Mouse (Mus musculus) ES-E14 (cell line): Measurements from ENCODE around the gene Phxr2. TPM values are rescaled to one million over a fixed set of nuclear protein-coding genes. Genes with fewer than 3 reads are reported as not detected.
A peak's percentile ranks its signal among the peaks of the same experiment; 100 is the strongest.

ENCODE experiments used
- DNase-seq: peaks from one replicate; pipeline ENCODE4 v3.0.0-alpha.2; 2013; ENCODE audit warnings: low read depth, low spot score
- H3K27ac ChIP-seq: 2 replicates; pipeline ENCODE4 v1.5.1; 2012; ENCODE audit warnings: low read depth, mild to moderate bottlenecking, low read length, moderate library complexity, mixed read lengths; ENCODE audit not compliant: poor library complexity, insufficient read depth, severe bottlenecking
- H3K36me3 ChIP-seq: 2 replicates; pipeline ENCODE4 v1.6.1; 2012; ENCODE audit warnings: mild to moderate bottlenecking, low read length, moderate library complexity, mixed read lengths; ENCODE audit not compliant: control insufficient read depth, poor library complexity, insufficient read depth, severe bottlenecking
- H3K4me1 ChIP-seq, 2 experiments: fragments of 150-350 bp in 1 of 2; sonication (generic) in 1 of 2; 2 replicates each; pipeline ENCODE4 v1.6.1; 2012; ENCODE audit warnings: low read length in 2 of 2, mild to moderate bottlenecking in 1 of 2, mixed read lengths in 1 of 2; ENCODE audit not compliant: control insufficient read depth in 2 of 2, insufficient read depth in 2 of 2, poor library complexity in 1 of 2
- H3K4me3 ChIP-seq, 2 experiments: fragments of 150-350 bp in 1 of 2; sonication (generic) in 1 of 2; 2 replicates each; pipeline ENCODE4 v1.5.1; 2012; ENCODE audit warnings: low read length in 2 of 2, low read depth in 1 of 2, mild to moderate bottlenecking in 1 of 2, mixed read lengths in 1 of 2; ENCODE audit not compliant: insufficient read depth in 1 of 2, poor library complexity in 1 of 2, severe bottlenecking in 1 of 2
- H3K9ac ChIP-seq: 2 replicates; pipeline ENCODE4 v1.6.1; 2012; ENCODE audit warnings: low read depth, mild to moderate bottlenecking, low read length, mixed read lengths; ENCODE audit not compliant: poor library complexity, insufficient read depth, severe bottlenecking
- H3K9me3 ChIP-seq: fragments of 150-350 bp; sonication (generic); 2 replicates; pipeline ENCODE4 v1.6.1; 2012; ENCODE audit warnings: low read depth, mild to moderate bottlenecking, low read length; ENCODE audit not compliant: control insufficient read depth, insufficient read depth
- CHD2 ChIP-seq: IDR thresholded peaks from 2 replicates; pipeline ENCODE4 v1.6.1; 2014; ENCODE audit warnings: mild to moderate bottlenecking, low read depth, low read length, inconsistent platforms
- HCFC1 ChIP-seq: IDR thresholded peaks from 2 replicates; pipeline ENCODE4 v1.6.1; 2012; ENCODE audit warnings: low read length, inconsistent platforms, borderline replicate concordance; ENCODE audit not compliant: insufficient read depth
- MAFK ChIP-seq: IDR thresholded peaks from 2 replicates; pipeline ENCODE4 v1.6.1; 2014; ENCODE audit warnings: mild to moderate bottlenecking, low read depth, low read length, inconsistent platforms; ENCODE audit not compliant: insufficient read depth
- ZC3H11A ChIP-seq: IDR thresholded peaks from 2 replicates; pipeline ENCODE4 v1.6.1; 2012; ENCODE audit warnings: low read depth, mild to moderate bottlenecking, inconsistent platforms, low read length, borderline replicate concordance
- ZNF384 ChIP-seq: IDR thresholded peaks from 2 replicates; pipeline ENCODE4 v1.6.1; 2012; ENCODE audit warnings: low read depth, low read length, inconsistent platforms
- in situ Hi-C, 2 experiments: fragments of 600-800 bp; cut with MboI; formaldehyde crosslinking; loops; one replicate each; pipeline ENCODE4 v1.15.1; 2025; ENCODE audit warnings: low sequenced_read_pairs in 2 of 2, inconsistent platforms in 1 of 2; ENCODE audit not compliant: unreplicated experiment in 2 of 2
- total RNA-seq: library from RNA; depleted of rRNA; stranded (reverse); fragments of 300-350 nt; gene quantifications from 2 replicates; pipeline ENCODE4 v1.2.3, GENCODE M21; 2012

The Phxr2 gene
- total RNA-seq, 1 experiment: not detected

DNA sequence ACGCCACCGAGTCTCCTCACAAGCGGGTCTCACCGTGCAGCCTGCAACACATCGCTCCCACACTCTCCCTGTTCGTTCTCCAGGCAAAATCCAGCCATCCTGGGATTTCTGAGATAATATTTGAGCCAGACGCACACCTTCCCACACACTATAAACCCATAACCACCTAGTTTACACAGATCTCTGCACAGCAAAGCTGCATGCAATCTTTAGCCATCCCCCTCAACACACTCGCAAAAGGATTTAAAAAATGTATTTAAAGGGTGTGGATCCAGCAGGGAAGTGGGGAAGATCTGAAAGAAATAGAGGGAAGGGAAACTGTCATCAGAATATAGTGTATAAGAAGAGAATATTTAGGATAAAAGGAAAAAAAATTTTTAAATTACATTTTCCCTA, 9.9 kb downstream of the Phxr2 start:
- H3K27ac ChIP-seq: no peak overlapping the region; the same call in 1 of the 2 replicates
- TF ChIP-seq ZNF384: no peak
- TF ChIP-seq MAFK: no peak
- TF ChIP-seq CHD2: no peak
- TF ChIP-seq HCFC1: no peak
- no peak for TF ChIP-seq ZC3H11A
- DNase-seq: no peak
- in situ Hi-C loops: no loop called here
- peak overlapping the region in 1 of 2 experiments; percentile 5; a peak in 2 of 4 replicates for H3K4me3 ChIP-seq
- H3K9me3 ChIP-seq: no peaks in the 10 kb centered on the region
- H3K36me3 ChIP-seq: no peaks in the 10 kb centered on the region
- H3K4me1 ChIP-seq: peaks cover 6 to 22% of the 10 kb centered on the region in 2 experiments; a peak in 3 of 4 replicates
- no peak overlapping the region; the same call in 1 of the 2 replicates for H3K9ac ChIP-seq

DNA sequence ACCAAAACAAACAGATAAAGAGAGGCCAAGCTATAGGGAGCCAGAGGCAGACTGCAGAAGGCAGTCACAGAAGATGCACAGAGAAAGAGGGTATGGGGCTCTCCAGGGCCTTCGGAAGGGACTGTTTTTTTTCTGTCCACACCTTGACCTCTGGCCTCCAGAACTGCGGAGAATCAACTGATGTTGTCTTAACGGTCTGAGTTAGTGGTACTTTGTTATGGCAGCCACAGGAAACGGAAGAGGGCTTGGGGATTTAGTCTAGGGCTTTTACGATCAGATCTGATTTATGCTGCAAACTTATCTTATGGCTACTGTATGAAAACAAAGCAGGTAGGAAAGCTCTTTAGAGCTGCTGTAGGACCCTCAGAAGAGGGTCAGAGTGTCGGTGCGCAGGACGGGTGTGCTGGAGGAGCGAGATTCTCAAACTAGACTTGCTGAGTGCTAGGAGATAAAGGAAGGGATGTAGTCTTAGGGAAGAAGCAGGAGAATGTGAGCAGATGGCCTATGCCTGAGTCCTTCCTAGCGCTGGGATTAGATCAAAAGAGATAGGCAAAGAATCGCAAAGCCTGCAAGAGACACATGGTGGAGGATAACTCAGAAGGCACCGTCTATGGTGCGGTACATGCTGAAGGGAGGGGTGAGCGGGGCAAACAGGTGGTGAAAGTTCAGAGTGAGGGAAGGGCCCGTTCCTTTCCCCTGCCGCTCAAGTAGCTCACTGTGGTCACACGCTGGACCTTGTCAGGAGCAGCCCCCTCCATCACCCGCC, 10.5 kb downstream of the Phxr2 start:
- in situ Hi-C loops: no loop called here
- DNase-seq: no peak
- no peaks in the 10 kb centered on the region for H3K36me3 ChIP-seq
- peaks cover 6 to 22% of the 10 kb centered on the region in 2 experiments; a peak in 3 of 4 replicates for H3K4me1 ChIP-seq
- H3K4me3 ChIP-seq: peak overlapping the region; percentile 5 to 12
- no peak overlapping the region; the same call in 1 of the 2 replicates for H3K27ac ChIP-seq
- no peak for TF ChIP-seq HCFC1
- TF ChIP-seq CHD2: no peak
- no peak for TF ChIP-seq MAFK
- no peak for TF ChIP-seq ZC3H11A
- no peak for TF ChIP-seq ZNF384
- no peaks in the 10 kb centered on the region for H3K9me3 ChIP-seq
- H3K9ac ChIP-seq: peak overlapping the region; percentile 23; the same call in 1 of the 2 replicates

DNA sequence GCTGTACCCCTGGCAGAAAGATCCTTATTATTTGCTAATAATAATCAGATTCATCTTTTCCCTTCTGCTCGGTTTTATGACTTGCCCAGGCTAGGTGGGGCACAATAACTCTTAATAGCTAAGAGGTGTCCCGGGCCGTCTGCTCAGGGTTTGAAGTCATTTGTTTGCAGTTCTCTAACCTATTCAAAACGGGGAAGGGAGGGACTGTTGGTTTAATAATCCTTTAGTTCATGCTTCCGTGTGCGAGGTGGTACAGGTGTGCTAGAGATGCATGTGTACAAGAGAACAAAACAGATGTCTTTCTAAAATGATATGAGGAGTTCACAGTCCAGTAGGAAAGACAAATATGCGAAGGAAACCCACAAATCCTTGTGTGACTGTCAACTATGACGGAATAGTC, 11.8 kb downstream of the Phxr2 start:
- Histone ChIP-seq H3K36me3 (peaks cover 3% of the 10 kb centered on the region; the same call in 1 of the 2 replicates), H3K4me3 (no peak overlapping the region), H3K4me1 (peaks cover 6 to 22% of the 10 kb centered on the region in 2 experiments), H3K9ac (no peak overlapping the region), H3K27ac (no peak overlapping the region), H3K9me3 (no peaks in the 10 kb centered on the region)
- TF ChIP-seq ZNF384 (no peak), MAFK (no peak), ZC3H11A (no peak), HCFC1 (no peak), CHD2 (no peak)
- no peak for DNase-seq
- in situ Hi-C loops: no loop called here

- no peaks in the 10 kb centered on the region for H3K9me3 ChIP-seq
- in situ Hi-C loops: no loop called here
- TF ChIP-seq ZNF384 (no peak), ZC3H11A (no peak), HCFC1 (no peak), MAFK (no peak), CHD2 (no peak)
- no peak overlapping the region for H3K9ac ChIP-seq
- H3K36me3 ChIP-seq: peaks cover 6% of the 10 kb centered on the region; the same call in 1 of the 2 replicates
- H3K27ac ChIP-seq: no peak overlapping the region
- peak; percentile 25 for DNase-seq
- no peak overlapping the region for H3K4me3 ChIP-seq
- H3K4me1 ChIP-seq: peaks cover 5 to 19% of the 10 kb centered on the region in 2 experiments
Measured at GRCm38 (mm10) chr10:99113533-99113932, 12.6 kb downstream of the Phxr2 start.

GRCm38 (mm10) chr10:99108431-99108982, 17.6 kb downstream of the Phxr2 start:
- peaks cover 0 to 2% of the 10 kb centered on the region in 2 experiments; a peak in 3 of 4 replicates for H3K4me1 ChIP-seq
- peaks cover 6% of the 10 kb centered on the region; the same call in 1 of the 2 replicates for H3K36me3 ChIP-seq
- TF ChIP-seq CHD2: no peak
- no peak for TF ChIP-seq HCFC1
- no peak for TF ChIP-seq ZC3H11A
- TF ChIP-seq ZNF384: no peak
- TF ChIP-seq MAFK: no peak
- peak overlapping the region; percentile 88 to 99 for H3K4me3 ChIP-seq
- peak overlapping the region; percentile 74 for H3K9ac ChIP-seq
- H3K27ac ChIP-seq: no peak overlapping the region
- DNase-seq: no peak
- in situ Hi-C loops: no loop called here
- no peaks in the 10 kb centered on the region for H3K9me3 ChIP-seq
